Mouse (Mus musculus) midbrain, embryonic 12.5 days (tissue): ENCODE measurements around the gene Gm13762. TPM values are rescaled to one million over a fixed set of nuclear protein-coding genes. Genes with fewer than 3 reads are reported as not detected.
"Not testable (repeated sequence)": the region's sequence is repeated elsewhere in the genome, so short reads cannot be mapped to it uniquely, and the experiment has no call there.

Source experiments
- ATAC-seq: fragments of 200-750 bp; cut with Nextera tagmentation; 2 replicates; pipeline ENCODE4 v1.8.0; 2017; ENCODE audit warnings: low read depth, moderate TSS enrichment, moderate library complexity; ENCODE audit not compliant: low FRiP score
- H3K27ac ChIP-seq: fragments of 300-500 bp; sonication (generic); replicated peaks from 2 replicates; pipeline ENCODE4 v1.5.1; 2016; ENCODE audit warnings: mild to moderate bottlenecking
- H3K27me3 ChIP-seq: fragments of 300-500 bp; sonication (generic); 2 replicates; pipeline ENCODE4 v1.6.1; 2016; ENCODE audit warnings: mild to moderate bottlenecking
- H3K36me3 ChIP-seq: fragments of 300-500 bp; sonication (generic); 2 replicates; pipeline ENCODE4 v1.6.1; 2016
- H3K4me1 ChIP-seq: fragments of 300-500 bp; sonication (generic); 2 replicates; pipeline ENCODE4 v1.6.1; 2016
- H3K4me2 ChIP-seq: fragments of 300-500 bp; sonication (generic); replicated peaks from 2 replicates; pipeline ENCODE4 v1.6.1; 2016; ENCODE audit warnings: mild to moderate bottlenecking, moderate library complexity
- H3K4me3 ChIP-seq: fragments of 300-500 bp; sonication (generic); 2 replicates; pipeline ENCODE4 v1.5.1; 2016; ENCODE audit warnings: mild to moderate bottlenecking
- H3K9ac ChIP-seq: fragments of 300-500 bp; sonication (generic); replicated peaks from 2 replicates; pipeline ENCODE4 v1.6.1; 2016; ENCODE audit warnings: mild to moderate bottlenecking, moderate library complexity
- H3K9me3 ChIP-seq: fragments of 300-500 bp; sonication (generic); 2 replicates; pipeline ENCODE4 v1.6.1; 2016; ENCODE audit warnings: mild to moderate bottlenecking
- WGBS: fragments of 180-500 bp; shearing (Covaris S2); methylation state at CpG from one replicate; pipeline ENCODE4 v1.1.7; 2016; 5-methylcytosine and 5-hydroxymethylcytosine counted together
- polyA plus RNA-seq: library from polyadenylated mRNA; unstranded; fragments of >200 nt; fragmentation: Nextera tagmentation; extraction: Ambion mirVana; gene quantifications from 2 replicates; pipeline ENCODE4 v1.2.1, GENCODE M21; 2016

Gene Gm13762
- polyA plus RNA-seq: not detected in 2 replicates

DNA sequence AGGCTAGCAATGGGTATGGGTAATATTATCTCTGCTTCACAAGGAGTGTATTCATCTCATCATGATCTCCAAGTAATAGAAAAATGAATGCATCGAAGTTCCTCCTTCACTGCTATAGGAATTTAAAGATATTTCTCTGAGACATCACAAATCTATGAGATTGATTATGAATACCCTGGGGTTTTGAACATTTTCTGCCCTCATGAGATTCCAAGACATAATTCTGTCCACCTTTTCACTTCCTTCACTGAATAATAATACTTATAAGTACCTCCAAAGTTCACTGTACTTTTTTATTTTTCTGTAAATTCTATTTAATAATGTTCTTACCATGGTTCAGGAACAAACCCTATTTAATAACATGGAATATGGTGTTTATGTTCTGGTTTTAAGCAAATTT, at the start of gene Gm13762:
Gene Gm13762, minus strand, starts transcription at position 101 of the 400 bp plus-strand sequence.
- no peaks in the 10 kb centered on the region for H3K27me3 ChIP-seq
- H3K9me3 ChIP-seq: no peaks in the 10 kb centered on the region
- 92% methylated on average over 1 of the region's 1 CpGs for WGBS
- H3K27ac ChIP-seq: no peak within 1 kb of the TSS
- H3K4me3 ChIP-seq: no peak within 1 kb of the TSS
- no peak for ATAC-seq
- no peak within 1 kb of the TSS for H3K9ac ChIP-seq
- no peaks in the 10 kb centered on the region for H3K36me3 ChIP-seq
- no peak within 1 kb of the TSS for H3K4me2 ChIP-seq
- no peaks in the 10 kb centered on the region for H3K4me1 ChIP-seq

GRCm38 (mm10) chr2:89021436-89021835, 41.4 kb upstream of the Gm13762 start:
- H3K4me2 ChIP-seq, H3K9ac ChIP-seq, H3K9me3 ChIP-seq, H3K4me1 ChIP-seq, H3K36me3 ChIP-seq, H3K4me3 ChIP-seq, ATAC-seq, H3K27ac ChIP-seq, H3K27me3 ChIP-seq: not testable (repeated sequence)
- WGBS: 74% methylated on average over 3 of the region's 3 CpGs

DNA sequence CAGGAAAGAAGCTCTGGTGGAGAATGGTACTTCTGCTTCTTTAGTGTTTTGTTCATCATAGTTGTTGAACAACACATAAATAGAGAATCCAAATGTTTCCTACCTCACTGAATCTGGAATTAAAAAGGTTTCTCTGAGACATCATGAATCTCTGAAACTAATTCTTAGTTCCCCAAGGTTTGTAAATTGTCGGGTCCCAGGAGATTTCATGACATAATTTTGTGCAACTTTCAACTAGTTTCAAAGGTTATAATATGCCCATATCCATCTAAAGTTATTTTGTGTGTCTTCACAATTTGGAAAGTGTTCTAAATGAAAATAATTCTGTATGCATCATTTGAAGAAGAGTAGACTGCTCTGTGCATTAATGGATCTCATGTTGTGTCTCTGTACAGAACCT, 38.2 kb upstream of the Gm13762 start, which contains the start of gene Olfr1216:
Gene Olfr1216, minus strand, starts transcription at position 101 of the 400 bp plus-strand sequence.
- Histone ChIP-seq H3K4me3 (no peak within 1 kb of the TSS), H3K27me3 (no peaks in the 10 kb centered on the region), H3K27ac (no peak within 1 kb of the TSS), H3K36me3 (no peaks in the 10 kb centered on the region), H3K9ac (no peak within 1 kb of the TSS), H3K9me3 (no peaks in the 10 kb centered on the region), H3K4me1 (no peaks in the 10 kb centered on the region), H3K4me2 (no peak within 1 kb of the TSS)
- no peak for ATAC-seq
- WGBS: 87% methylated on average over 1 of the region's 1 CpGs

GRCm38 (mm10) chr2:89006873-89007272, 26.8 kb upstream of the Gm13762 start, which contains the start of gene Olfr1215:
Gene Olfr1215 (minus strand): TSS chr2:89006973.
- H3K27me3 ChIP-seq: no peaks in the 10 kb centered on the region
- H3K9me3 ChIP-seq: no peaks in the 10 kb centered on the region
- ATAC-seq: no peak
- no peak within 1 kb of the TSS for H3K4me3 ChIP-seq
- H3K27ac ChIP-seq: no peak within 1 kb of the TSS
- no peak within 1 kb of the TSS for H3K9ac ChIP-seq
- H3K4me2 ChIP-seq: no peak within 1 kb of the TSS
- no peaks in the 10 kb centered on the region for H3K4me1 ChIP-seq
- WGBS: 75% methylated on average over 2 of the region's 2 CpGs
- H3K36me3 ChIP-seq: no peaks in the 10 kb centered on the region

DNA sequence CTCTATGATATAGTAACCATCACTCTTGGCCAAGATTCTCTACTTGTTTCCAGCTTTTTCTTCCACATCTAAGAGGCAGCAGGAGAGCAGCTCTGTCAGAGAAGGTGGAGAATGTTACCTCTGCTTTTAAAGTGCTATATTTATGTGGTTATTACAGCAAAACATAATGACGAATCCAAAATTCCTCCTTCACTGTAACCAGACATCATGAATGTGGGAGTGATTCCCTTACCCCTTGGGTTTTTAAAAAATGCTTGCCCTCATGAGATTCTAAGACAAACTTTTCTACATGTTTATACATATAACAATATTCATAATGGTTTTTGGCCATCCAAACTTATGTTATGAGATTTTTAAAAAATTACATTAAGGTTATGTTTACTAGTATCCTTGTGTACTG, 12.5 kb upstream of the Gm13762 start, which contains the start of gene Olfr1214:
Gene Olfr1214, minus strand, starts transcription at position 101 of the 400 bp plus-strand sequence.
- no peaks in the 10 kb centered on the region for H3K9me3 ChIP-seq
- H3K4me2 ChIP-seq: no peak within 1 kb of the TSS
- H3K27ac ChIP-seq: no peak within 1 kb of the TSS
- 77% methylated on average over 1 of the region's 1 CpGs for WGBS
- H3K27me3 ChIP-seq: no peaks in the 10 kb centered on the region
- H3K4me1 ChIP-seq: no peaks in the 10 kb centered on the region
- H3K9ac ChIP-seq: no peak within 1 kb of the TSS
- H3K36me3 ChIP-seq: no peaks in the 10 kb centered on the region
- no peak for ATAC-seq
- H3K4me3 ChIP-seq: no peak within 1 kb of the TSS

- no peaks in the 10 kb centered on the region for H3K4me1 ChIP-seq
- H3K4me2 ChIP-seq: no peak within 1 kb of the TSS
- no peak within 1 kb of the TSS for H3K27ac ChIP-seq
- no peak within 1 kb of the TSS for H3K9ac ChIP-seq
- H3K4me3 ChIP-seq: no peak within 1 kb of the TSS
- no peaks in the 10 kb centered on the region for H3K9me3 ChIP-seq
- ATAC-seq: no peak
- no peaks in the 10 kb centered on the region for H3K27me3 ChIP-seq
- H3K36me3 ChIP-seq: no peaks in the 10 kb centered on the region
Measured at GRCm38 (mm10) chr2:88953669-88954068, 26.4 kb downstream of the Gm13762 start, which contains the start of gene Olfr1212. Gene Olfr1212 (plus strand): TSS chr2:88953969.

DNA sequence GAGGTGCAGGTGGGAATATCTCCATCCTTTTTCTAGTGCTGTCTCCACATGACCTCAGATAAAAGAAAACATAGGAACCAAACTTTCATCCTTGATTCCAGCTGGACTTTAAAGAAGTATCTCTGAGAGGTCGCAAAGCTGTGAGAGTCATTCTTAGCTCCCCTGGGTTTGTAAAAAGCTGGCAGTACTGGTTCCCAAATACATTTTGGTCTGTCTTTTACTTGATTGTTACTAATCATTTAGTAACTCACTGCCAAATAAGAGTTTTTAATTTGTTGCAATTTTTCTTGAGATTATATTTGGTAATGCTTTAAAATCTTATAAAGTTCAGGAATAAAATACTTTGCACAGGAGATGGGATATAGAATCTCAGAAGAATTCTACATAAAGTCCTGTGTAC, 42.1 kb downstream of the Gm13762 start, which contains the start of gene Olfr1211:
Gene Olfr1211, minus strand, starts transcription at position 101 of the 400 bp plus-strand sequence.
- Histone ChIP-seq H3K36me3 (no peaks in the 10 kb centered on the region), H3K27ac (no peak within 1 kb of the TSS), H3K9me3 (no peaks in the 10 kb centered on the region), H3K4me3 (no peak within 1 kb of the TSS), H3K27me3 (no peaks in the 10 kb centered on the region), H3K4me1 (no peaks in the 10 kb centered on the region), H3K9ac (no peak within 1 kb of the TSS), H3K4me2 (no peak within 1 kb of the TSS)
- no peak for ATAC-seq
- 95% methylated on average over 1 of the region's 1 CpGs for WGBS

Other genes with a start within 250 kb of the Gm13762 start
- gene Olfr1197, start 247.9 kb downstream of the Gm13762 start, polyA plus RNA-seq: not detected in 2 replicates
- not detected in 2 replicates for gene Olfr1198, start 228.9 kb downstream of the Gm13762 start, polyA plus RNA-seq
- not detected in 2 replicates for gene Olfr1199, start 219.8 kb downstream of the Gm13762 start, polyA plus RNA-seq
- gene Olfr1200, start 209.8 kb downstream of the Gm13762 start, polyA plus RNA-seq: not detected in 2 replicates
- gene Olfr1201, start 187.2 kb downstream of the Gm13762 start, polyA plus RNA-seq: not detected in 2 replicates
- gene Olfr1202, start 165.8 kb downstream of the Gm13762 start, polyA plus RNA-seq: not detected in 2 replicates
- not detected in 2 replicates for gene Olfr1205, start 150.5 kb downstream of the Gm13762 start, polyA plus RNA-seq
- gene Olfr1204, start 131.0 kb downstream of the Gm13762 start, polyA plus RNA-seq: not detected in 2 replicates
- not detected in 2 replicates for gene Olfr1206, start 117.0 kb downstream of the Gm13762 start, polyA plus RNA-seq
- gene Olfr1208, start 78.0 kb downstream of the Gm13762 start, polyA plus RNA-seq: not detected in 2 replicates
- gene Olfr1209, start 65.1 kb downstream of the Gm13762 start, polyA plus RNA-seq: not detected in 2 replicates
- not detected in 2 replicates for gene Olfr1211, start 42.2 kb downstream of the Gm13762 start, polyA plus RNA-seq
- not detected in 2 replicates for gene Olfr1212, start 26.3 kb downstream of the Gm13762 start, polyA plus RNA-seq
- not detected in 2 replicates for gene Olfr1214, start 12.4 kb upstream of the Gm13762 start, polyA plus RNA-seq
- not detected in 2 replicates for gene Olfr1215, start 26.7 kb upstream of the Gm13762 start, polyA plus RNA-seq
- not detected in 2 replicates for gene Olfr1216, start 38.1 kb upstream of the Gm13762 start, polyA plus RNA-seq
- gene Olfr1217, start 51.8 kb upstream of the Gm13762 start, polyA plus RNA-seq: not detected in 2 replicates
- not detected in 2 replicates for gene Olfr1218, start 80.9 kb upstream of the Gm13762 start, polyA plus RNA-seq
- not detected in 2 replicates for gene Olfr1219, start 103.2 kb upstream of the Gm13762 start, polyA plus RNA-seq
- gene Olfr1220, start 126.6 kb upstream of the Gm13762 start, polyA plus RNA-seq: not detected in 2 replicates
- not detected in 2 replicates for gene Olfr1221, start 137.0 kb upstream of the Gm13762 start, polyA plus RNA-seq
- gene Olfr1222, start 152.8 kb upstream of the Gm13762 start, polyA plus RNA-seq: not detected in 2 replicates
- gene Olfr1223, start 171.3 kb upstream of the Gm13762 start, polyA plus RNA-seq: not detected in 2 replicates
- not detected in 2 replicates for gene Olfr1224-ps1, start 183.8 kb upstream of the Gm13762 start, polyA plus RNA-seq
- gene Olfr1225, start 194.4 kb upstream of the Gm13762 start, polyA plus RNA-seq: not detected in 2 replicates
- not detected in 2 replicates for gene Olfr1226, start 219.8 kb upstream of the Gm13762 start, polyA plus RNA-seq